Mouse (Mus musculus): Measurements from ENCODE around the gene Olfr961. TPM values are rescaled to one million over a fixed set of nuclear protein-coding genes. Genes with fewer than 3 reads are reported as not detected.

Gene Olfr961
- polyA plus RNA-seq, 1 experiment from 2014 or later: not detected

Other genes with a start within 250 kb of the Olfr961 start
- gene Olfr952, start 217.9 kb upstream of the Olfr961 start, polyA plus RNA-seq (2015; fragmentation: Nextera tagmentation; extraction: Ambion mirVana): not detected in 2 replicates
- gene Olfr954, start 188.4 kb upstream of the Olfr961 start, polyA plus RNA-seq (2015; fragmentation: Nextera tagmentation; extraction: Ambion mirVana): not detected in 2 replicates
- gene Olfr955, start 173.1 kb upstream of the Olfr961 start, polyA plus RNA-seq (2015; fragmentation: Nextera tagmentation; extraction: Ambion mirVana): not detected in 2 replicates
- gene Olfr44, start 151.1 kb upstream of the Olfr961 start, polyA plus RNA-seq (2015; fragmentation: Nextera tagmentation; extraction: Ambion mirVana): not detected in 2 replicates
- not detected in 2 replicates for gene Olfr957, start 129.3 kb upstream of the Olfr961 start, polyA plus RNA-seq (2015; fragmentation: Nextera tagmentation; extraction: Ambion mirVana)
- gene Olfr958, start 91.0 kb upstream of the Olfr961 start, polyA plus RNA-seq (2015; fragmentation: Nextera tagmentation; extraction: Ambion mirVana): not detected in 2 replicates
- gene Olfr959, start 69.5 kb upstream of the Olfr961 start, polyA plus RNA-seq (2015; fragmentation: Nextera tagmentation; extraction: Ambion mirVana): not detected in 2 replicates
- gene AW551984, start 40.7 kb upstream of the Olfr961 start, polyA plus RNA-seq (2015; fragmentation: Nextera tagmentation; extraction: Ambion mirVana): 0.98 and 1.3 TPM in 2 replicates
- not detected in 2 replicates for gene Olfr148, start 34.4 kb upstream of the Olfr961 start, polyA plus RNA-seq (2015; fragmentation: Nextera tagmentation; extraction: Ambion mirVana)
- gene Olfr960, start 23.7 kb upstream of the Olfr961 start, polyA plus RNA-seq (2015; fragmentation: Nextera tagmentation; extraction: Ambion mirVana): not detected in 2 replicates
- gene Olfr963, start 22.1 kb downstream of the Olfr961 start, polyA plus RNA-seq (2015; fragmentation: Nextera tagmentation; extraction: Ambion mirVana): not detected in 2 replicates
- gene Olfr149, start 62.0 kb downstream of the Olfr961 start, polyA plus RNA-seq (2015; fragmentation: Nextera tagmentation; extraction: Ambion mirVana): not detected in 2 replicates
- not detected in 2 replicates for gene Olfr965, start 66.3 kb downstream of the Olfr961 start, polyA plus RNA-seq (2015; fragmentation: Nextera tagmentation; extraction: Ambion mirVana)
- not detected in 2 replicates for gene Olfr150, start 85.9 kb downstream of the Olfr961 start, polyA plus RNA-seq (2015; fragmentation: Nextera tagmentation; extraction: Ambion mirVana)
- gene Olfr967, start 101.2 kb downstream of the Olfr961 start, polyA plus RNA-seq (2015; fragmentation: Nextera tagmentation; extraction: Ambion mirVana): not detected in 2 replicates
- gene Olfr968, start 138.2 kb downstream of the Olfr961 start, polyA plus RNA-seq (2015; fragmentation: Nextera tagmentation; extraction: Ambion mirVana): not detected in 2 replicates
- gene Olfr969, start 145.9 kb downstream of the Olfr961 start, polyA plus RNA-seq (2015; fragmentation: Nextera tagmentation; extraction: Ambion mirVana): not detected in 2 replicates
- not detected in 2 replicates for gene Olfr970, start 163.8 kb downstream of the Olfr961 start, polyA plus RNA-seq (2015; fragmentation: Nextera tagmentation; extraction: Ambion mirVana)
- gene Olfr971, start 191.8 kb downstream of the Olfr961 start, polyA plus RNA-seq (2015; fragmentation: Nextera tagmentation; extraction: Ambion mirVana): not detected in 2 replicates
- not detected in 2 replicates for gene Olfr972, start 221.3 kb downstream of the Olfr961 start, polyA plus RNA-seq (2015; fragmentation: Nextera tagmentation; extraction: Ambion mirVana)